Mouse (Mus musculus): ENCODE measurements around the gene Tesmin.
A peak's percentile ranks its signal among the peaks of the same experiment; 100 is the strongest.

Tesmin gene

DNA sequence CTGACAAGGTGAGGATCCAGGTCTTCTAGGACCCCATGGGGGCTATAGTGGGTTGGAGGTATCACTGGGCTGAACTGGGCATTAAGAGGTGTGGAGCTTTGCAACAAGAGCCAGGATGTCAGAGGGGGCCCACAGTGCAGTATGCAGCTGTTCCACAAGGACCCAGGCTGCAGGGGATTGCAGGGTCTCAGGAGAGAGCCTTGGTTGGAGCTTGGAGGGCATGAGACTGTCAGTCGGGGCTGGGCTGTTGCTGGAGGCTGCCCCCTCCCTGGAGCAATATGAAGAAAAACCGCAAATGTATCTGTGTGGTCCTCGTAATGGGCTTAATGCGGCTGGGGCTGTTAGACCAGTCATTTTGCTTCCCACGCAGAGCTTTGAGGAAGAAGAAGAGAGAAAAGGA is 52.0 kb downstream of the Tesmin start:
- no peak for DNase-seq (ENCODE audit: low read depth in 1 of 2, low spot score in 2 of 2)

DNA sequence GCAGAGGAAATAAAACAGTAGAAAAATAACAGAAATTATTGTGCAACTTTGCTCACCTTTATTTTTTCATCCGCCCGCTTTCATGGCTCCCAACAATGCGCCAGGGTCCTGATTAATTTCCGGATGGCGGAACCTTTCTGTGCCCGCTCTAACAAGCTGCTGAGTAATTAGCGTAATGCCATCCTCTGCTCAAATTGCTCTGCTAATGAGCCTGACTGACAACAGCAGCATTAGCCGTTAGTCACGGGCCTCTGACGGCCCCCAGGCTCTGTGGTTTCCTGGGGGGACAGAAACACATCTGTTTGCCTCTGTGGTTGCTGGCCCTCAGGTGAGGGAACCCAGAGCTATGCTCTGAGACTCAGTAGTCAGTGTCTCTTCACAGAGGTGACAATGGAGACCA is 52.4 kb downstream of the Tesmin start:
- no peak for DNase-seq (ENCODE audit: low read depth in 1 of 2, low spot score in 2 of 2)

DNA sequence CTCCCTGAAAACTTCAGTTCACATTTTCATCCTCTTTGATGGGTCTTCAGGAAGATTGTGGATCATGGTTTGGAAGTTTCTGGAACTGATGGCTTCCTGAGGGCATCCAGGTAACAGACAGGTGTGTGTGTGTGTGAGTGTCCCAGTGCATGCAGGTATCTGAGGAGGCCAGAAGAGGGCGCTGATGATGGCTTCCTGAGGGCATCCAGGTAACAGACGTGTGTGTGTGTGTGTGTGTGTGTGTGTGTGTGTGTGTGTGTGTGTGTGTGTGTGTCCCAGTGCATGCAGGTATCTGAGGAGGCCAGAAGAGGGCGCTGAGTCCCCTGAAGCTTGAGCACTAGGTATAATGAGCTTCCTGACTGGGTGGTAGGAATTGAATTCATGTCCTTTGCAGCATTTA is 58.7 kb downstream of the Tesmin start:
- no peak for DNase-seq (ENCODE audit: low read depth in 1 of 2, low spot score in 2 of 2)

DNA sequence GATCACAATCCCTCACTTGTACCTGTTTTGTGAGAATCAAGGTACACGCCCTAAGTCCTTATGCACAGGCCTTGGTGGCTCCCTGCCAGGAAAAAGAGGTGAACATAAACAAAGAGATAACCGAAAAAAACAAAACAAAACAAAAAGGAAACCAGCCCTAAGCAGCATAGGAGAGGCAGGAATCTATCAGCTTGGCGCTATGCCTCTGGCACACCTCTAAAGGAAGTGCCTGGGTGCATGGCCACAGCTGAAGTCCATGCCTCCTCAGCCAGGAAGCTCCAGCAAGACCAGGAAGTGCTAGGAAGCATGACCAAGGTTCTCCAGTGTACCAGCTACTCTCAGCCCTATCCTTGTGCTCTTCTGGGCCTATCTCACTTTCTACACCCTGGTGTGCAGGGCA is 60.6 kb downstream of the Tesmin start:
- DNase-seq (ENCODE audit: low read depth in 1 of 2, low spot score in 2 of 2): no peak

DNA sequence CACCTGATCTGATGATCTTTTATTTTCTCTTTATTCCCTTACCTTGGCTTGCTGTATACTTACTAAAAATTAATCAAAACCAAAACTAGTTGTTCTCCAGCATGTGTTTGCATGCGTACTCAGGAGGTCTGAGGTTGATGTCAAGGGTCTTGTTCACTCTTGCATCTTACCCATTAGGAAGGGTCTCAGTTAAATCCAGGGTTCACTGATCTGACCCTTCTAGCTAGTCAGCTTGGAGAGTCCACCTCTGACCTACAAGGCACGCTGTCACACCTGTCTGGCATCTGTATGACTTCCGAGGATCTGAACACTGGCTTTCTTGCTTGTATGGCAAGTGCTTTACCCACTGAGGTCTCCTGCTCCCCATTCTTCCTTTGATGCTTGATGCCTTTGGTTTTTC is 62.1 kb downstream of the Tesmin start:
- no peak for DNase-seq (ENCODE audit: low read depth in 1 of 2, low spot score in 2 of 2)

DNA sequence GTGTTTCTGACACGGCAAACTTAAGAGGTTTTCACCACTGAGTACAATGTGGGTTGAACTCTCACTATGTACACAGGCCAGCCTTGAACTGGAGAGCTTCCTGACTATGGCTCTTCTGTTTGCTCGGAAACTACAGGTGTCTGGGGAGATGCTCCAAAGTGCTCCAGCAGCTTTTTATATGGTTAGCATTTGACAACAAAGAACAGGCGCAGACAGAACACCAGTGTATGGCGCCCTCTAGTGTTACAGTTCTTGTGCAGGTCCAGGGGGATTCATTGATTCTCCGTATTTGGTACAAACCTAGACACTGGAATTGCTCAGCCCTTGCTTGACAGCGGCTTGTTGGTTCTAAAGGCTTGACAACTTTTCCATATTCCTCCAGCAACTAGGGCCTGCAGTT is 62.5 kb downstream of the Tesmin start:
- peak; percentile 13 to 22 for DNase-seq (ENCODE audit: low read depth in 1 of 2, low spot score in 2 of 2)

DNA sequence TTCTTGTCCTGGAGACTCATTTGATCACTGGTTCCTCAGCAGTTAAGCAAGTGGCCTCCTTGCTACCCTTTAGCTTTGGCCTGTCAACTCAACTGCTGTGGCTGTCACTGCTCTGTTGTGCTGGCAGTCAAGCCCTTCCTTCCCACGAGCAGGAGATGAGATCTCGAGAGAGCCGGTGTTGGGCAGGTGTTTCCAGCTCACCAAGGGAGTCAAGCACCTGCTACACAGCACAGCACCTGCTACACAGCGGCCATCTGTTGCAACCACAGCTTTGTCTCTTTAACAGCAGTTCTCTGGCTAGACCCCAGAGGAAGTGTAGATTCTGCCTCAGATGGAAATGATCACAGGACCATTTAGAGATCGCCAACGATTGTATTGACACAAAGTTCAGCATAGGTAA is 63.0 kb downstream of the Tesmin start:
- no peak for DNase-seq (ENCODE audit: low read depth in 1 of 2, low spot score in 2 of 2)
